Mouse (Mus musculus) cerebellum, postnatal 10 days (tissue): Measurements from ENCODE around the gene Tpmt.

Experiments
- DNase-seq, 2 experiments: peaks; one replicate each; pipeline ENCODE4 v3.0.0; 2021; ENCODE audit warnings: mixed read lengths in 2 of 2

Tpmt gene

GRCm38 (mm10) chr13:47042024-47042633, 2.4 kb downstream of the Tpmt start:
- DNase-seq, result peak in 1 of 2 experiments; percentile 34

- no peak for DNase-seq
Measured at GRCm38 (mm10) chr13:47040061-47040460, 4.5 kb downstream of the Tpmt start.

- DNase-seq, result no peak
Measured at GRCm38 (mm10) chr13:47037946-47038345, 6.6 kb downstream of the Tpmt start.

GRCm38 (mm10) chr13:47033602-47034001, 10.9 kb downstream of the Tpmt start:
- no peak for DNase-seq

GRCm38 (mm10) chr13:47030376-47031107, 14.0 kb downstream of the Tpmt start:
- no peak for DNase-seq

- DNase-seq, result peak; percentile 29 to 36
Measured at GRCm38 (mm10) chr13:47020798-47021197, 23.7 kb downstream of the Tpmt start.

- DNase-seq, result no peak
Measured at GRCm38 (mm10) chr13:47019774-47020173, 24.8 kb downstream of the Tpmt start.

- DNase-seq, result peak; percentile 77 to 79
Measured at GRCm38 (mm10) chr13:47017259-47017658, 27.3 kb downstream of the Tpmt start.

GRCm38 (mm10) chr13:47015195-47015501, 29.4 kb downstream of the Tpmt start:
- DNase-seq, result no peak

GRCm38 (mm10) chr13:47014334-47015194, 30.0 kb downstream of the Tpmt start, which contains the start of gene Nhlrc1:
Gene Nhlrc1, minus strand, starts transcription at chr13:47014850.
- DNase-seq, result peak; percentile 91 to 93

GRCm38 (mm10) chr13:47013740-47014139, 30.8 kb downstream of the Tpmt start:
- DNase-seq, result no peak

- DNase-seq, result no peak
Measured at GRCm38 (mm10) chr13:47001590-47001989, 42.9 kb downstream of the Tpmt start.

GRCm38 (mm10) chr13:46999498-46999897, 45.0 kb downstream of the Tpmt start:
- no peak for DNase-seq

- no peak for DNase-seq
Measured at GRCm38 (mm10) chr13:46997355-46997754, 47.2 kb downstream of the Tpmt start.

- DNase-seq, result peak; percentile 87 to 89
Measured at GRCm38 (mm10) chr13:46993274-46993551, 51.3 kb downstream of the Tpmt start.

GRCm38 (mm10) chr13:46992516-46993273, 51.8 kb downstream of the Tpmt start:
- DNase-seq, result peak; percentile 80 to 82

GRCm38 (mm10) chr13:46990376-46991011, 54.0 kb downstream of the Tpmt start:
- peak; percentile 80 to 86 for DNase-seq

GRCm38 (mm10) chr13:46987941-46988340, 56.6 kb downstream of the Tpmt start:
- no peak for DNase-seq

GRCm38 (mm10) chr13:46986208-46986607, 58.3 kb downstream of the Tpmt start:
- no peak for DNase-seq

- DNase-seq, result no peak
Measured at GRCm38 (mm10) chr13:46983878-46984277, 60.7 kb downstream of the Tpmt start.

GRCm38 (mm10) chr13:46979836-46980490, 64.6 kb downstream of the Tpmt start:
- DNase-seq, result no peak

- DNase-seq, result no peak
Measured at GRCm38 (mm10) chr13:46976532-46976931, 68.0 kb downstream of the Tpmt start.
